Mouse (Mus musculus): ENCODE results near the gene Hexb. TPM values are rescaled to one million over a fixed set of nuclear protein-coding genes. Genes with fewer than 3 reads are reported as not detected.
A peak's percentile ranks its signal among the peaks of the same experiment; 100 is the strongest.
"Not testable (repeated sequence)": the region's sequence is repeated elsewhere in the genome, so short reads cannot be mapped to it uniquely, and the experiment has no call there.

Gene Hexb
- polyA plus RNA-seq, 1 experiment from 2014 or later = 33.8 TPM

GRCm38 (mm10) chr13:97182821-97183220 lies 15.3 kb downstream of the Hexb start:
- WGBS = 71% methylated on average over 4 of the region's 4 CpGs
- no peaks in the 10 kb centered on the region for H3K9me3 ChIP-seq (ENCODE audit: control insufficient read depth, low read depth, low read length)

DNA sequence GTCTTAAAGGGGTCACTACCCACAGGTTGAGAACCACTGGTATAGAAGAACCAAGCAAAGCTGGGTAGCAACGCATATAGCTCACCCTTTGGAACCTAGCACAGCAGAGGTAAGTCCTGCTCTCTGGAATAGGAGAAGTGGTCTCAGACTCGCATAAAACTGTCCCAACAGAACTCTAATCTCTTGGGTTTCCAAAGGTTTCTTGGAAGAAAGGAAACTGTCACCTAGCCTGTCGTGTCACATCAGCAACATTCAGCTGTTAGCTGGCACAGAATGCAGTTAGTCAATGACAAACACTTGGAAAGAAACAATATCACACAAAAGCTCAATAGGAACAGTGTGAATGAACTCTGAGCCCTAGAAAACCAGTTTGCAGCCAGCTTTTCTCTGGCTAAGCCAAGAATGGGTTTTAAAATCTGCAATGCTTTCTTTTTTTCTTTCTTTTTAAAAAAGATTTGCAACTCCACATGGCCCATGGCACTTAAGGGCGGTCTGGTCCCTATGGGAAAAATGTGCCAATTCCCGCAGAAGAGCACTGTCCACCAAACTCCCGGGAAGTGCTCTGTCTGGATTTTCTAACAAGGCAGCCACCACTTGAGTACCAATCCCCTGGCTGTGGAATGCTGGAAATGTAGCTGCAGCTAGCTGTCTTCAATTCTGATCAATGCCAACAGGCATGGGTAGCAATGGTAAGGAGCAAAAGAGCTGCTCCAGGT lies 17.9 kb downstream of the Hexb start:
- H3K36me3 ChIP-seq (ENCODE audit: control insufficient read depth, insufficient read depth, low read length) = peaks cover 21% of the 10 kb centered on the region
- H3K27me3 ChIP-seq (ENCODE audit: control insufficient read depth, insufficient read depth, low read length) = no peaks in the 10 kb centered on the region
- no peak overlapping the region for H3K27ac ChIP-seq (ENCODE audit: low read length)
- H3K4me3 ChIP-seq (ENCODE audit: low read depth, low read length) = no peak overlapping the region
- H3K9ac ChIP-seq (replicated peaks; ENCODE audit: low read depth, low read length) = no peak overlapping the region
- no peak for ATAC-seq (ENCODE audit: insufficient number of reproducible peaks, insufficient read depth, low FRiP score, low read depth)
- H3K4me2 ChIP-seq (replicated peaks; ENCODE audit: low read depth, low read length) = no peak overlapping the region
- H3K4me1 ChIP-seq (ENCODE audit: control insufficient read depth, insufficient read depth, low read length) = no peaks in the 10 kb centered on the region; the same call in 1 of the 2 replicates
- no peaks in the 10 kb centered on the region for H3K9me3 ChIP-seq (ENCODE audit: control insufficient read depth, low read depth, low read length)
- WGBS = 84% methylated on average over 6 of the region's 6 CpGs

More at GRCm38 (mm10) chr13:97182821-97183220, 15.3 kb downstream of the Hexb start:
- Histone ChIP-seq H3K27me3 (ENCODE audit: control insufficient read depth, insufficient read depth, low read length) (no peaks in the 10 kb centered on the region), H3K4me3 (ENCODE audit: low read depth, low read length) (no peak overlapping the region), H3K9ac (replicated peaks; ENCODE audit: low read depth, low read length) (no peak overlapping the region), H3K4me1 (ENCODE audit: control insufficient read depth, insufficient read depth, low read length) (no peaks in the 10 kb centered on the region; the same call in 1 of the 2 replicates), H3K27ac (ENCODE audit: low read length) (no peak overlapping the region), H3K36me3 (ENCODE audit: control insufficient read depth, insufficient read depth, low read length) (peaks cover 10% of the 10 kb centered on the region), H3K4me2 (replicated peaks; ENCODE audit: low read depth, low read length) (no peak overlapping the region)
- ATAC-seq (ENCODE audit: insufficient number of reproducible peaks, insufficient read depth, low FRiP score, low read depth) = no peak

DNA sequence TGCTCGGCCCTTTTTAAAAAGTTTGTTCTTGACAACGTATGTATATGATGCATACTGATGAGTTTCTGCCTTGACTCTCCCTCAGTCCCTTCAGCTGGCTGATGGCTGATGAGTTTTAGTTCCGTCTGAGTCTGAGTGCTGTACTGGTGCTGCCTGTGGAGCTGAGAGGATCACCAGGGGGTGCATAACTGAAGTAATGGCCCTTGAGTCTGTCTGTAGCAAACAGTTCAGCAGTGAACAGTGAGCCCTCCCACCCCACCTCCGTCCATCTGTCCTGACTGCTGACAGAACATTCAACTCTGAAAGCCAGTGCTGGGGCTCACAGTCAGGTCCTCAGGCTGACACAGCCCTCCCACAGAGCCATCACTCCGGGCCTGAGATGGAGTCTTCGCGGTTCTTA lies 19.2 kb downstream of the Hexb start:
- no peak overlapping the region for H3K4me3 ChIP-seq (ENCODE audit: low read depth, low read length)
- H3K36me3 ChIP-seq (ENCODE audit: control insufficient read depth, insufficient read depth, low read length) = peaks cover 35% of the 10 kb centered on the region
- no peak for ATAC-seq (ENCODE audit: insufficient number of reproducible peaks, insufficient read depth, low FRiP score, low read depth)
- no peak overlapping the region for H3K27ac ChIP-seq (ENCODE audit: low read length)
- no peak overlapping the region for H3K9ac ChIP-seq (replicated peaks; ENCODE audit: low read depth, low read length)
- no peak overlapping the region for H3K4me2 ChIP-seq (replicated peaks; ENCODE audit: low read depth, low read length)
- no peaks in the 10 kb centered on the region for H3K27me3 ChIP-seq (ENCODE audit: control insufficient read depth, insufficient read depth, low read length)
- H3K4me1 ChIP-seq (ENCODE audit: control insufficient read depth, insufficient read depth, low read length) = no peaks in the 10 kb centered on the region
- H3K9me3 ChIP-seq (ENCODE audit: control insufficient read depth, low read depth, low read length) = no peaks in the 10 kb centered on the region
- 81% methylated on average over 7 of the region's 7 CpGs for WGBS

DNA sequence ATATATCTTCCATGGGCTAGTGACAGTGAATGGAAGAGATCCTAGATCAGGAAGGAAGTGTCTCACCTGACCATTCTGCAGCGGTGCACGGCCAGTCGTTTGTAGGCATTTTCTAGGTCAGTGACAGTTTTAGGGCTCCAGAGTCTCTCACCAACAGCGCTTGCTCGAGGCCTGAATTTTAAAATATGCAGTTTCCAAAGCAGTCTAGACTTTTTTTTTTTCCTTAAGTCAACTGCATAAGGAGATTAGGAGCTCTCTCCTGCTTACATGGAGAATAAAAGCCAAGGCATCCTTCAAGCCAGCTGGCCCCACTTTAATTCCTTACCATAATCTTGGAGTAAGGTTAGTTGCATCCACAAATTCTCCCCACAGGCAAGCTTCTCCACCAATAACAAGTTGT lies 21.4 kb downstream of the Hexb start:
- no peaks in the 10 kb centered on the region for H3K9me3 ChIP-seq (ENCODE audit: control insufficient read depth, low read depth, low read length)
- WGBS = 89% methylated on average over 5 of the region's 5 CpGs
- no peak overlapping the region for H3K27ac ChIP-seq (ENCODE audit: low read length)
- no peak overlapping the region for H3K4me2 ChIP-seq (replicated peaks; ENCODE audit: low read depth, low read length)
- peaks cover 43% of the 10 kb centered on the region for H3K36me3 ChIP-seq (ENCODE audit: control insufficient read depth, insufficient read depth, low read length)
- no peak for ATAC-seq (ENCODE audit: insufficient number of reproducible peaks, insufficient read depth, low FRiP score, low read depth)
- no peaks in the 10 kb centered on the region for H3K27me3 ChIP-seq (ENCODE audit: control insufficient read depth, insufficient read depth, low read length)
- no peak overlapping the region for H3K4me3 ChIP-seq (ENCODE audit: low read depth, low read length)
- H3K9ac ChIP-seq (replicated peaks; ENCODE audit: low read depth, low read length) = no peak overlapping the region
- no peaks in the 10 kb centered on the region for H3K4me1 ChIP-seq (ENCODE audit: control insufficient read depth, insufficient read depth, low read length)

DNA sequence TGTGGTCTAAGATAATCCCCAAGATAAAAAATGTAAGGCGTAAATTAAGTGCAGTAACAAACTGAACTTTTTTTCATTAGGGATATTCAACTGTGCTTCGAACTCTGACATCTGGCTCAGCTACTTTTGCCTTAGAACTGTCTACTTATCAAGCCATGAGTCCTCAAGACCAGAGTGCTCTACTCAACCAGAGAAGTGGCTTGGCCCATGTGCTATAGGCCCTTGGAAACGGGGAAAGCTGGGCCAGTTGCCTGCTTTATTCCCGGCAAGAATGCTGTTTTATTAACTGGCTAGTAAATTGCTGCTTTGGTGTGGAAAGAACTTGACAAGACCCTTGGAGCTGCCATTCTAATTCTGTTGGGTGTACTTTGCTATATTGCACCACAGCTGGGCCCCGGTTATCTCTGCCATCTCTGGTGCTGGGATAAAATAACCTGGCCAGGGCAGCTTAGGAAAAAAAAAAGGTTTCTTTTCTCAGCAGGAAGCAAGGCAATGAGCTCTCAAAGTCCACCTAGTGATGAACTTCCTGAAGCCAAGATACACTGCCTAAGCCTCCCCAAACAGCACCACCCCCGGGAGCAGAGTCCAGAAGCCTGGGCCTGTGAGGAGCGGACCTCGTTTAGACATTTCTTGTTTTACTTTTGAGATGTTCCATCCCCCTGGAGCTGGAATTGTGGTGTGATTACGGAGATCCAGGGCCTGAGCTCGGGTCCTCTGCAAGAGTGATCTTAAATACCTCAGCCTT lies 22.5 kb downstream of the Hexb start:
- no peak overlapping the region for H3K27ac ChIP-seq (ENCODE audit: low read length)
- H3K36me3 ChIP-seq (ENCODE audit: control insufficient read depth, insufficient read depth, low read length) = peaks cover 48% of the 10 kb centered on the region
- ATAC-seq (ENCODE audit: insufficient number of reproducible peaks, insufficient read depth, low FRiP score, low read depth) = no peak
- H3K4me1 ChIP-seq (ENCODE audit: control insufficient read depth, insufficient read depth, low read length) = no peaks in the 10 kb centered on the region
- H3K9ac ChIP-seq (replicated peaks; ENCODE audit: low read depth, low read length) = no peak overlapping the region
- H3K27me3 ChIP-seq (ENCODE audit: control insufficient read depth, insufficient read depth, low read length) = no peaks in the 10 kb centered on the region
- H3K4me2 ChIP-seq (replicated peaks; ENCODE audit: low read depth, low read length) = no peak overlapping the region
- H3K4me3 ChIP-seq (ENCODE audit: low read depth, low read length) = no peak overlapping the region
- no peaks in the 10 kb centered on the region for H3K9me3 ChIP-seq (ENCODE audit: control insufficient read depth, low read depth, low read length)
- WGBS = 85% methylated on average over 10 of the region's 10 CpGs

DNA sequence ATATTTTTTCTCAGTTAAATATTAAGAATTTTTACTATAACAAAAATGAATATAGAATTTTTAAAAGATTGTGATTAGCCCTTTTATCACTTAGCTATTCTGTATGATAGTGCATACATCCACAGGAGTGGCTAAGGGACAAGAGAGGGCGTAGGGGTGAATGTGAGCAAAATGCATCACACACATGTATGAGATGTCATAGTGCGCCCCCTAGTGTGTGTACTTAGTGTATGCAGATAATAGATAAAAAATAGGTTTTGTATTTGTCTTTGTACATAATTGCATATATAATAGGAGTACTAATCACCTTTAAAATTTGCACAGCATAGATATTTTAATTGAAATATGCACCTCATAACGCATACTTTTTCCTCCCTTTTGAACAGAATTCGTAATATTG lies 52.3 kb downstream of the Hexb start:
- Histone ChIP-seq H3K9ac (replicated peaks; ENCODE audit: low read depth, low read length) (no peak overlapping the region), H3K27ac (ENCODE audit: low read length) (no peak overlapping the region), H3K4me1 (ENCODE audit: control insufficient read depth, insufficient read depth, low read length) (no peaks in the 10 kb centered on the region), H3K4me3 (ENCODE audit: low read depth, low read length) (no peak overlapping the region), H3K27me3 (ENCODE audit: control insufficient read depth, insufficient read depth, low read length) (no peaks in the 10 kb centered on the region), H3K4me2 (replicated peaks; ENCODE audit: low read depth, low read length) (no peak overlapping the region), H3K36me3 (ENCODE audit: control insufficient read depth, insufficient read depth, low read length) (peaks cover 37% of the 10 kb centered on the region), H3K9me3 (ENCODE audit: control insufficient read depth, low read depth, low read length) (no peaks in the 10 kb centered on the region)
- no peak for ATAC-seq (ENCODE audit: insufficient number of reproducible peaks, insufficient read depth, low FRiP score, low read depth)
- 59% methylated on average over 4 of the region's 4 CpGs for WGBS

DNA sequence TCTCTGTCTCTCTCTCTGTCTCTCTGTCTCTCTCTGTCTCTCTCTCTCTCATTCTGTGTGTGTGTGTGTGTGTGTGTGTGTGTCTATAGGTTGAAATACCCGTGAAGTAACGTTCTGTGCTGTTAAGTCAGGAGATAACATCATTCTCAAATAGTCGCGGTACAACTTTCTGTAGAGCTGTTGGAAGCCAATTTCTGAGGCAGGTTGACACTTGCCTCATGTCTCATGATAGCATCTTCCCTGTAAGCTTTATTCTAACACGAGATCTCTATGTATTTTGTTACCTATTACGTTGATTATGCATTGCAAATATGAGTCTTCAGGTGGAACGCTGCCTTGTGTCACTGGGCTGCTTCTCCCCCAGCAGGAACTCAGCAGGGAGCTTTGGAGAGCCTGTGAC lies 55.8 kb downstream of the Hexb start:
- H3K4me3 ChIP-seq (ENCODE audit: low read depth, low read length) = no peak overlapping the region
- H3K36me3 ChIP-seq (ENCODE audit: control insufficient read depth, insufficient read depth, low read length) = peaks cover 16% of the 10 kb centered on the region; the same call in 1 of the 2 replicates
- 89% methylated on average over 7 of the region's 7 CpGs for WGBS
- no peak overlapping the region for H3K9ac ChIP-seq (replicated peaks; ENCODE audit: low read depth, low read length)
- no peak overlapping the region for H3K4me2 ChIP-seq (replicated peaks; ENCODE audit: low read depth, low read length)
- no peaks in the 10 kb centered on the region for H3K27me3 ChIP-seq (ENCODE audit: control insufficient read depth, insufficient read depth, low read length)
- ATAC-seq (ENCODE audit: insufficient number of reproducible peaks, insufficient read depth, low FRiP score, low read depth) = no peak
- H3K9me3 ChIP-seq (ENCODE audit: control insufficient read depth, low read depth, low read length) = no peaks in the 10 kb centered on the region
- no peaks in the 10 kb centered on the region for H3K4me1 ChIP-seq (ENCODE audit: control insufficient read depth, insufficient read depth, low read length)
- no peak overlapping the region for H3K27ac ChIP-seq (ENCODE audit: low read length)

- peak overlapping the region; percentile 90 for H3K4me3 ChIP-seq (ENCODE audit: low read depth, low read length)
- H3K4me2 ChIP-seq (replicated peaks; ENCODE audit: low read depth, low read length) = peak overlapping the region; percentile 50
- not testable (repeated sequence) for H3K9me3 ChIP-seq (ENCODE audit: control insufficient read depth, low read depth, low read length); ATAC-seq (ENCODE audit: insufficient number of reproducible peaks, insufficient read depth, low FRiP score, low read depth); H3K27ac ChIP-seq (ENCODE audit: low read length); H3K27me3 ChIP-seq (ENCODE audit: control insufficient read depth, insufficient read depth, low read length); H3K4me1 ChIP-seq (ENCODE audit: control insufficient read depth, insufficient read depth, low read length)
- 32% methylated on average over 8 of the region's 8 CpGs for WGBS
- peaks cover 11% of the 10 kb centered on the region for H3K36me3 ChIP-seq (ENCODE audit: control insufficient read depth, insufficient read depth, low read length)
- peak overlapping the region; percentile 88 for H3K9ac ChIP-seq (replicated peaks; ENCODE audit: low read depth, low read length)
Measured at GRCm38 (mm10) chr13:97138404-97138931, 59.7 kb downstream of the Hexb start.
